Mouse (Mus musculus) megakaryocyte, embryonic 14.5 days (primary cell): ENCODE measurements around the gene Kcnb1.

Source experiments
- FLI1 ChIP-seq: IDR thresholded peaks from 2 replicates; pipeline ENCODE4 v1.6.1; 2012; ENCODE audit warnings: low read length, inconsistent platforms, mixed read lengths
- GATA1 ChIP-seq: IDR thresholded peaks from 3 replicates; pipeline ENCODE4 v1.6.1; 2012; ENCODE audit warnings: mixed read lengths, low read length, inconsistent platforms, borderline replicate concordance

GRCm38 (mm10) chr2:167139801-167140269 lies 50.1 kb downstream of the Kcnb1 start:
- TF ChIP-seq GATA1 (no peak), FLI1 (no peak)
